Mouse (Mus musculus) retina, postnatal 1 day (tissue): ENCODE results near the gene 1700029P11Rik.

Experiments
- DNase-seq: peaks from one replicate; pipeline ENCODE4 v3.0.0-alpha.2; 2012

Gene 1700029P11Rik

DNA sequence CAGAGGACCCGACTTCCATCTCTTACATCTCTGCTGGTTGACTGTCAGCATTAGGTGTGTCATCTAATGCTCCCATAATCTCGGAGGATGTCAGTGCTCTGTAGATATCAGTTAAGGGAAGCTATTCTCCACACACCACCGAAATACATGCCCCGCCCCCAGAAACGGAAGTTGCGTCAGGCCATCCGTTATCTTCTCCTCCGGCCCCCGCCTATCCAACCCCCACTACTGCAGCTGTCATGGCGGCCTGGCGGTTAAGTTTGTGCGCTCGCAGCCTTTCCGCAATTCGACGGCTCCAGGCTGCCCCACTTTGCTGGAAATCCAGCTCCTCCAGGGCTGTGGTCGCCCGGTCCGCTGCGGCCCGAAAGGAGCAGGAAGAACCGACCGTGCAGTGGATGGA lies at the start of gene 1700029P11Rik:
TSS of gene 1700029P11Rik (plus strand) at position 220 of the 400 bp plus-strand sequence.
- no peak for DNase-seq

DNA sequence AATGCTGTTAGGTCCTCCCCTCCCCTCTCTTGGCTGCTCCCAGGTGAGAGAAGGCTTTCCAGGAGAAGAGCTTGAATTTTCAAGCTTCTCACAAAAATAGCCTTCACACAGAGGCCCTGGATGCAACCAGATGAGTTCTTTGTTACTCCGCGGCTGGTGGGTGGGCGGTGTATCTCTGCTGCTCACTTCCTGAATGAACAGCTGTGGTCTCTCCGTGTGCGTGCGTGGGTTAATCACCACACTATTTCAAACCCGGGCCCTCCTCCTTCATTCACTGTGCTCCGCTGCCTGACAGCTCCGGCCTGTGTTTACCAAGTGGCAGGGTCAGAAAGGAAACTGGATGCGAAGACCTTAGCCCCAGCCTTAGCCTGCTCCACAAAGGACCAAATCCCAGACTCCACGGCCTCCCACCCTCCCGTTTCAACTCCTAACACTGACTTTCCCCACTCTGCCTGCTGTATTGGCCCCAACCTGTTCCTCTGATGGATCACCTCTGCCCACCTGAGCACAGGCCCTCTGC lies 47.3 kb upstream of the 1700029P11Rik start:
- no peak for DNase-seq

DNA sequence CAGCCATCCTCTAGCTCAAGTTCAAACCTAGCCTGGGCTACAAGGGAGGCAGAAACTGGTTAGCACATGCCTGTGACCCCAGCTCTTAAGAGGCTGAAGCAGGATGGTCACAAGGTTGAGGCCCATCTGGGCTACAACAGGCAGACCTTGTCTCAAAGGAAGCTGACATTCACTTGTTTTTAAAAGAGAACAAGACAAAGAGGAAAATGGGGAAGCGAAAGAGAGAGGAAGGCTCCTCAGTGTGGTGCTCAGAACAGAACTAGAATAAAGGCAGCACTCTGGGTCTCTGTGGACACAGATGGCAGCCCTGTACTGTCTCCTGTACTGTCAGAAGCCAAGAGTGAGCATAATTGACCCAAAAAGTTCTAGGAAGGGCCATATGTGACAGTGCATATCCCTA lies 46.4 kb upstream of the 1700029P11Rik start:
- no peak for DNase-seq

DNA sequence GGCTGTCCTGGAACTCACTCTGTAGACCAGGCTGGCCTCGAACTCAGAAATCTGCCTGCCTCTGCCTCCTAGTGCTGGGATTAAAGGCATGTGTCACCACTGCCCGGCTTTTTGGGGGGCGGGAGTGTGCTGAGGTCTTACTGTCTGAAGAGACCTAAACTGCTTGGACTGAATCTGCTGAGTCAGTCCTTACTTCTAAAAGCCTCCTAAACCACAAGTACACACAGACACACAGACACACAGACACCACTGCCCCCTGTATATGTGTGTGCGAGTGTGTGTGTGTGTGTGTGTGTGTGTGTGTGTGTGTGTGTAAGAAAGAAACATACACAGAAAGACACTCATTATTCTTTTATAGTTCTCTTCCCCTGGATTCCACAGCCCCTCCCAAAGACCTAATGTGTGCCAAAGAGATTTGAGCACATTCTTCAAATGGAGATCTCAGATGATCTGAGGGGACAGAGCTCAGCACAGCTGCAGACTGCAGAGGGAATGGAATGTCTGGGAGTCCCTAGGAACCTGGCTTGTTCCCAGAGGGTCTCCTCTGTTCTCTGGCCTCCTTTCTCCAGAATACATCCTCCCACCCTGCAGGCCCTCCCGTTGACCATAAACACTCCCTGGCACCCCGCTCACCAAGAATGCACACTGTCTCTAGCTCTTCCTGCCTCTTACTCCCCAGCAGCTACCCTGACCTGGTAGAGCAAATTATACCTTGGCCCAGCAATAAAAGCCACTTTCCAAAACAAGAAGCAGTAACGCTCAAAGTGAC lies 44.3 kb upstream of the 1700029P11Rik start:
- DNase-seq = no peak

DNA sequence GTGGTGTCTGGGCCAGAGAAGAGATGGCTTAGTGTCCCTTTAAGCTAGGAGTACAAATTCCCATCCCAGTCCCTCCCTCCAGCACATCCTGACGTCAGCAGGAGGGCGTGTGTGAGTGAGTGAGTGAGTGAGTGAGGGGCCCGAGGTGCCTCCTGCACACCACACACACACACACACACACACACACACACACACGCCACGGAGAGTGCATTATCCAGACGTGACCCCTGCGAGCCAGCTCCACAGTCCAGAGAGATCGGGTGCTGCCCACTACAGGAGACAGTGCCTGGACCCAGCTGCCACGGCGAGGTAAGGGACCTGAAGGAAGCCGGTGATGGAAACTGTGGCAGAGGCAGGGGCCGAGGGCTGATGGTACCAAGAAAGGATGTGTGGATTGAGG lies 43.7 kb upstream of the 1700029P11Rik start, which contains the start of gene Csdc2:
TSS of gene Csdc2 (plus strand) at position 81 of the 400 bp plus-strand sequence.
- DNase-seq = peak; percentile 90

DNA sequence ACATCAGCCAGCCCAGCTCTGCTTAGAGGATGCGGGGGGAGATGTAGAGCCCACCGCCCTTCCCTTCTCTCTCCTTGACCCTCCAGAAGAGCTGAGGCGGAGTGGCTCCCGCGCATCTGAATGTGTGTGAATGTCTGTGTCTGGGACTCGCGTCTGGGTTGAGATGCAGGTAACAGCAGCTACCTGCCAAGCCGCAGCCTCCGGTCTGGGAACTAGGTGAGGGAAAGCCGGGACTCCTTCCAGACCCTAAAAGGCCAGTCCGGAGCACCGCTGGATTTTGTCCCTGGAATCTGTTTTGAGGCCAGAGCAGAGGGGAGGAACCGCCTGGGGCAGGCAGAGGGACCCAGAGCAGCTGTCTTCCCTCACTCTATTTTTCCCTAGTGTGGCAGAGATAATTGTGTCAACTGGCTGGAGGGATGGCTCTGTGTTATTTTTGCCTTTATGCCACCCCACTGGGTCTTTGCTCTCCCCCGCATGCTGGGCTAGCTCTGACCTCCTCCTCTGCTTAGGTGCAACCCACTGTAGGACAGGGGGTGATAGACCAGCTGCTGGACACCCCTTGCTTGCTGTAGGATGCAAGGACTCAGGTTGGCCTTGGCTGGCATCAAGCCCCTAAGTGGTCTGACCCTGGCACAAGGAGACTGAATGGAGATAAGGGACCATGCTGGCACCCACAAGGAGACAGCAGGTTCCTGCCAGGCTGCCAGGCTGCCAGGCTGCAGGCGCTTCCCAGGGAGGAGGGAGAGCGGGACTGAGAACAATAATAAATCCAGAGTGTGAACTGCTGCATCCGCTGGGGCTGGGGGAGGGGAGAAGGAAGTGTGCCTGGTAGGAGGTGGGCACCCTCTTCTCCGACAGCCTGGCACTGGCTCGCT lies 43.0 kb upstream of the 1700029P11Rik start:
- peak; percentile 69 for DNase-seq

DNA sequence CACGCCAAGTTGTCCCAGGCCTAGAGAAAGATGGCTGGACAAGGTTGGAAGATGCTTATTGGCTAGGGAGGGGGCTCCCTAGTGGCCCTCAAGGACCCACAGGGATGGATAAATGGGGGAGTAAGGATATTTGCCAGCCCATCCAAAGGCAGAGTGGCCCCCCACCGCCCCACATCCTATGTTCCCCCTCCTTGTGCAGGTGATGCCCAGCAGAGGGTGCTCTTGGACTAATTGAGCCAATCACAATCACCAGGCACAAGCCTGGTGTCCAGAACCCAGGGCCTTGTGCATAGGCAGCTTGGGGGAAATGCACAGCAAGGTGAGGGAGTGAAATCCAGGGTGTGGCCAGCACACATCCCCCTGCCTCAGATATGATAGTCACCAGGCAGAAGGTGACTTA lies 42.1 kb upstream of the 1700029P11Rik start:
- DNase-seq = peak; percentile 74

DNA sequence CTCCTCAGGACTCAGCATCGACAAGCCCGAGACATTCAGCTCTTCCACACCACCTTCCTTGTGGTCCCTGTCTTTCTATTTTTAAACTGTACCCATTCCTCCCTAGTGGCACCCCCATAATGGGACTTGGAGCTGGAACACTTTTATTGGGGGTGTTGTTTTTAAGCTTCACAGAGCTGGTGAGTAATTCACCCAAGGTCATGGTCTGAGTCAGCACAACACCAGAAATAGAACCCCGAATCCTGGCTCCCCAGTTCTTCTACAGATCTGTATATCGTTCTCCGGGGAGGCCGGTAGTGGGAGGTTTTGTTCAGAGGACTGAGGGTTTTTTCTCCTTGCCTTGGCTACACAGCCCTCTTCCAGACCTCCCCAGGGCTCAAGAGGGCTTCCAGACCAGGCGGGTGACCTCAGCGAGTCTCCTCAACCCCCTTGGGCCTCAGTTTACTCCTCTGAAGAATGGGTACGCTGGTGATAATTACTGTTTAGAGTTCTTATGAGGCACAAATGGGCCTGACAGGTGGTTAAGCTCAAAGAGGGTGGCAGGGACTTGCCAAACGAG lies 41.1 kb upstream of the 1700029P11Rik start:
- DNase-seq = no peak

DNA sequence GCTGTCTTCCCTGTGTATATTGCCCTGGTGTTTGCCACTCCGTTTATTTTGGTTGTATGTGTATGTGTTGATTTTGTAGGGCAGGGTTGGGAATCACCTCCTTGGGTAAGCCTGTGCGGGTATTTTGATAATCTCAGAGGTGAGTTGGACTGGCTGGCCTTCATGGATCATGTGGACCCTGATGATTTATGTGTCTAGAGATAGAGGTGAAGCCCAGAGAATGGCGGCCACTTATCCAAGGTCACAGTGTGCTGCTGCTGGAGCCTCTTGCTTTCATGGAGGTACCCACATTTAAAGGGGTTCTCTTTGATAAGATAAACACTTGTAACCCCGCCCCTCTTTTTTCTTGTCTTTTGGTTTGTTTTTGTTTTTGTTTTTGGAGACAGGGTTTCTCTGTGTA lies 40.6 kb upstream of the 1700029P11Rik start:
- DNase-seq = no peak

DNA sequence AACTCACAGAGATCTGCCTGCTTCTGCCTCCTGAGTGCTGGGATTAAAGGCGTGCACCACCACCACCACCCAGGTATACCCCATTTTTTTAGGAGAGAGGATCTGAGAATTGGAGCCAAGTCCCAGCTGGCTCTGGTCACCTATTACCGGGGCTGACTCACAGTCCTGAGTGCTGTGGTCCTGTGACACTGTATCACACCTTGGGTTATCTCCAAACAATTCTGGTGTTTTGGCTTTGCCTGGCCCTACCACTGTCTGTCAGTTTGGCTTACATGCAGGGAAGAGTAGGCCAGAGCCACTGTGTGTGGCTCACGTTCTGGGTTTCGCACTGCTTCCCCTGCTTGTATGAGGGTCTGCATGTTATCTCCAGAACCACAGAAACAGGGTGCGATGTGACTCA lies 40.1 kb upstream of the 1700029P11Rik start:
- no peak for DNase-seq

DNA sequence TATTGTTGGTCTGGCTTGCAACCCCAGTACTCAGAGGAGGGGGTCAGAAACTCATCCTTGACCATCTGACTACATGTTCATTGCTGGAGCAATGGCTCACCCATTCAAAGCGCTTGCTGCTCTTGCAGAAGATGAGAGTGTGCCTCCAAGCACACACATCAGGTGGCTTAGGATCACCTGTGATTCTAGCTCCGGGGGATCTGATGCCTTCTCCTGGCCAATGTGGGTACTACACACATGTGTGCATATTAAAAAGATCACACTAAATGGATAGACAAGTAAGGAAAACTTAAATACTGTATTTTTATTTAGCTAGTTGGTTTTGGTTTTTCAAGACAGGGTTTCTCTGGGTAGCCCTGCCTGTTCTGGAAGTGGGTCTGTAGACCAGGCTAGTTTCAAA lies 39.3 kb upstream of the 1700029P11Rik start:
- DNase-seq = no peak

DNA sequence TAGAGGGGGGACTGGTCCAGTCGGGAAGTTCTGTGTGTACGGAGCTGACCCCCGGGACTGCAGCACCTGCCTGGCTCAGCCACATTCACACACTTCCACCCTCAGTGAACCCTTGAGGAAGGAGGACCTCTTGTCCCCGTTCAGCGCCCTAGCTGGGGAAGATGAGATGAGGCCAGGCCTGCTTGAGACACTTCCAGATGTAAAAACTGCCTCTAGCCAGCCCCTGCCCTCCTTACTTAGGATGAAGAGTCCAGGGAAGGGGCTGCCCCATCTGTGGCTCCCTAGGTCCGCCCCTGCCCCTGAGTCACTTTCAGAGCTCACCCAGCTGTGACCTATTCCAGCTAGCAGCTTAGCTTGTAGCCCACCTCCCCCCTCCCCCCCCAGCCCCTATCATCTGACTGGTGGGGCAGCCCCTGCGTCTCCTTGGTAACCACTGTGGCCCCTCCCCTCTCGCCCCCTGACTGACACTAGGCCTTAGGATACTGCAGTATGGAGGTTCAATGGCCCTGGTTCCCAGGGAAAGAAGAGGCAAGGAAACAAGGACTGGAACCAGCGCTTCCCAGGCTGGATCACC lies 37.1 kb upstream of the 1700029P11Rik start:
- DNase-seq = peak; percentile 84

DNA sequence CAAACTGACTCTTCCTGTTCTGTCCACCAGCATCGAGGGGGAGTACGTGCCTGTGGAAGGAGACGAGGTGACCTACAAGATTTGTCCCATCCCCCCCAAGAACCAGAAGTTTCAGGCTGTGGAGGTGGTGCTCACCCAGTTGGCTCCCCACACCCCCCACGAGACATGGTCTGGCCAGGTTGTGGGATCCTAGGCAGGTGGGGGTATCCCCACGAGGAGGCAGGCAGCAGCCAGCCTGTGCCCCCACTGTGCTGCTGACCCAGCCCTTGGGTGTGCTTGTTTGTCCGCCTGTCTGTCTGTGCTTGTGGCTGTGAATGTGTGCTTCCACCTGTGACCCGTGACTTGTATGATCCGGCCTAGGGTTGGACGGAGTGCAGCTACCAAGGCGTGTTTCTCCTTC lies 31.3 kb upstream of the 1700029P11Rik start:
- no peak for DNase-seq

DNA sequence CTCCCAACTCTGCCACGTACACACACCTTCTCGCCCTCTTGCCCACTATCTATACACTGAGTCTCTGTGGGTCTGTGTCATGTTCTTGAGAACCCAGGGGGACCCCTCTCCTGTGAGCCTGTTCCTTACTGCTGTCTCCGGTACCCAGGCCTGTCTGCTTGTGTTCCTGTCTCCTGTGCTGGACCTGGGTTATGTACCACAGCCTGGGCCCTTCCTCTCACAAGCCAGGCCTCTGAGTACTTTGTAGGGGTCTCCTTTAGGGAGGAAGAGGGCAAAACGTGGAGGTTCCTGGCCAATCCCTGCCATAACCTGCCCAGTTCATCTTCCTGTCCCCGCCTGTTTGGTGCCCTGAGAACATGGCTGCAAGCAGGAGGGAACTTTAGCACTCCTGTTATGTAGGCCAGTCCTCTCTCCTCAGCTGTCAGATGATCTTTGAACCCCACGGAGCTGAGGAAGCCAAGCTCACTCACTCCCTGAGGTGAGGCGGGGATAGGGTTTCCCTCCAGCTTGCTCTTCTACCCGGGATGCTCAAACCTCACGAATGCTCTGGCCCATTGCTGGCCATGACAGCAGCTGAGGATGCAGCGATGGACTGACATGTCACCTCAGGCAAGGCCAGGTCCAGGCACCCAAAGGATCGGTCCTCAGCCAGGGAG lies 30.7 kb upstream of the 1700029P11Rik start:
- DNase-seq = no peak

DNA sequence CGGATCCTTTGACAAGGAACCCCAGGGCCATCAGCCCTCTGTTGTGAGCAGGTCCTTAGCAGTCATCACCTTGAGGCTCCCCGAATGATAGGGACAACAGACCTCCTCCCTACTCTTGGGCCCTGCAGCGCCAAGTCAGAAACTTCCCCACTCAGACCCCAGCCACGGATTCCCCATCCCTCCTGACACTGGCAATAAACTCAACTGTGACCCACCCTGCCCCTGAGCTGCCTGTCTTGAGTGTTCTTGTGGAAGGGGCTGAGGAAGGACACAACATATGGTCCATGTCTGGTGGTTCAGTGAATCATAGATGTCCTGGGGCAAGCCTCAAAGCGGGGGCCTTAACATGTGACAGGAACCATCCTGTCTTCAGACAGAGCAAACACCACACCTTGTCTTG lies 29.6 kb upstream of the 1700029P11Rik start:
- DNase-seq = no peak

DNA sequence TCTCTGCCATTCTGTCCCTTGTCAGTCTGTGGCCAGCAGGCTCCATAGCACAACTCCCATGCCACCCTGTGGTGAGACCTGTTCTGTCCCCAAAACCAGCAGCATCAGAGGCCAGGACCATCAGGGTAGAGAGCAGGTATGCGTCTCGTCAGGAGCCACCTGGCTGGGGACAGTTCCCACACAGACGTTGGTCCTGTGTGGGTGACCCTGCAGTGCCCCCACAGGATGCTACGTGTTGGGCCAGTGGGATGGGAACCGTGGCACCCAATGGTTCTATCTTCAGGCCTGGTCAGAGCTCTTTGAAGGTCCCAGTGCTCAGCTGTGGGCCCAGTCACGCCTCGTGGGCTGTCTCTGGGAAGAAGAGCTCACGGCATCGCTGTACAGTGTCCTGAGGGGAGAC lies 29.2 kb upstream of the 1700029P11Rik start:
- DNase-seq = no peak

DNA sequence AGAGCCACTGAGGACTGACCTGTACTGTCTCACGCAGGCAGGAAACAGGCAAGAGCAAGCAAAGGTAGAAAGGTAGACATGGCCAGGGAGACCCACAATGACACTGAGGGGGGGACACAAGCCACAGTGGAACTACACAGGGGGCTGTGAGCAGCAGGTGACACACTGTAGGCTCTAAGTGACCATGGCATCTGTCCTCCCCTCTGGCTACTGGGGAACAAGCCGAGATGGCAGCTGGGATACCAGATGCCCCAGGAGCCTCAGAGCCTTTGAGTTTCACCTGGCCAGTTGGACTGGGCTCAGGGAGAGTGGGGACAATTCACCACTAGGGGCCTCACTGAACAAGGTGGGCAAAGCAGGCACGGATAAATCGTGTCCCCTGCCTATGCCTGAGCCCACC lies 28.0 kb upstream of the 1700029P11Rik start:
- no peak for DNase-seq

DNA sequence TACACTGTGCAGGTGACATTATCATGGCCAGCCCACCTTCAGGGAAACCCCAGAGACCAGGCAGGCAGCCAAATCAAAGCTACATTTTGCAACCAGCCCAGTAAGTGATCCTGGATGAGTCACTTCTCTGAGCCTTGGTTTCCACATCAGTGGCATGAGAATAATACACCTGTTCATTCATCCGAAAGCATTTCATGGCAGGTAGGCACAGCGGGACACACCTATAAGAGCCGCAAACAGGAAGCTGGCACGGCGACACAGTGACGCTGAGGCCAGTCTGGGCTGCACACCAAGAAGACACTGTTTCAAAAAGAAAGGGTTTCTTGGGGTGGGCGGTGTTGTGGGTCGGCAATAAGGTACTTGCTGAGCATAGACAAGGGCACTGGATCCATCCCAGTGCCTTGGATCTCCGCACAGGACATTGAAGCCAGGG lies 26.2 kb upstream of the 1700029P11Rik start:
- no peak for DNase-seq

DNA sequence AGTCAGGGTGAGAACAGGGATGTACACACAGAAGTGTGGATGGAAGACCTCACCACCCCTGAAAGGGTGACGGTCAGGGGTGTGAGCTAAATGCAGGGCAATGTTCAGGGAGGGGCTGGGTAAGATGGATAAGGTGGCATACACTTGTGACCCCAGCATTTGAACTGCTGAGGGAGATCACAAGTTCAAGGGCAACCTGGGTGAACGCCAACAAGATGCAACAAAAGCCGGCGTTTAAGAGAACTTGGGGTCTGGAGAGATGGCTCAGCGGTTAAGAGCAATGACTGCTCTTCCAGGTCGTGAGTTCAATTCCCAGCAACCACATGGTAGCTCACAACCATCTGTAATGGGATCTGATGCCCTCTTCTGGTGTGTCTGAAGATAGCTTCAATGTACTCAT lies 25.6 kb upstream of the 1700029P11Rik start:
- no peak for DNase-seq

DNA sequence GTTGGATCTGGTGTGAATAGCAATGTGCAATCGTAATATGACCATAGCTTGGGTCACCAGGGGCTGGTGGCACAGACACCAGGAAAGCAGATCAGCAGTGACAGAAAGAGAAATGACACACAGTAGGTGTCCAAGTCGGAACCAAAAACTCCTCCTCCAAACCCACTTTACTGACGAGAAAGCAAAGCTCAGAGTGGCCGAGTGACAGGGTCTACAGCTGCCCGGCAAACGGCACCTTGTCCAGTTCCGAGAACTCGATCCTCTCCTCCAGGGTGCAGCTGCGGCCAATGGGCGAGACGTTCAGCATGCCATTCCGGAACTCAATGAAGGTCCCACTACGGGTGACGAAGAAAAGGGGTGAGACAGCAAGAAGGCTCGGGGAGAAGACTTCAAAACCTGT lies 24.9 kb upstream of the 1700029P11Rik start:
- DNase-seq = no peak

DNA sequence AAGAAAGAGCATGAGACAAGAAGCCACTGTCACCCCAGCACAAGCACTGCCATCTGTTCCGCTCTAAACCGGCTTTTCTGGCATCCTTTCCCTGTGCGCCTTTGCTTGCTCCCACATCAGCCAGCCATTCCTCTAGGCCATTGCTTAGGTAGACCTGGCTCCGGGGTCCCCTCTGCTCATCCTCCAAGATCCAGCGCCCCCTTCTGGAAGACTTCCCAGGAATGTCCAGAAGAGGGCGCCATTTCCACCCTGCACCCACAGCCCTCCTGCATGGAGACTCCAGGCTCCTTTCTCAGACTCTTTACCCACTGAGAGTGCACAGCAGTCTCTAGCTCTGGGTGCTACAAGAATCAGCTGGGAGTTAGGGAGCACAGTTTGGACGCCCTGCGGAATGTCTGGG lies 23.9 kb upstream of the 1700029P11Rik start:
- DNase-seq = peak; percentile 81

DNA sequence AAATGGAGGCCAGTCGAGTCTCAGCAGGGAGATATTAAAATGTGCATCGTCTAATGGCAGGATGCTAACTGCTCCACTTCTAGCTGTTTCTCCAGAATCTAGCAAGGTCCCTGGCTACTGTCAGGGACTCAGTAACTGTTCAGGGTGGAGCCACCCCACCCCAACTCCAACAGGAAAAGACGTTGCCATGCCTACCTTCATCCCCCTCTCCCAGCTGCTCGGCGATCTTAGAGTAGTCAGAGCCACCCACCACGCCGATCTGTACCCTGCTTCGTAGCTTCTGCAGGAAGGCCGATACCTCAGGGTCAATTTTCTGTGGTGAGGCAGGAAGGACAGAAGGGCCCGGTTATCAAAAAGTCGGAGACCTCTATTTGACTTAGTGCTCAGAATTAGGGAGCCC lies 22.7 kb upstream of the 1700029P11Rik start:
- DNase-seq = no peak

DNA sequence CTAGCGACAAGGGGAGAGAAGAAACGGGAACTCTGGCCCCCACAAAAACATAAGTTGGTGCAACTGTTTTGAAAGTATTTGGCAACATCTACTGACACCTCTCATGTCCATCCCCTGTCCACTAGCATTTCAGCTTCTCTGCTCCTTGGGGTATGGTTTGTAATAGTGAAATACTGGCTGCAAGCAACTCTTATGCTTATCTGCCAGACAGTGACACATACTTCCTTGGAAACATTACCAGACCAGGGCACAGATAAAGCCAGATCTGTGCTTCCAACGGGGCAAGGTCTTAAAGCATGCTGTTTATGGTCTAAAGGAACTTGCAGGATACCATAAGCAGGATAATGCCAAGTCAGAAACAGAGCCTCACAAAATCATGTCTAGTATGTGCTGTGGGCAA lies 21.4 kb upstream of the 1700029P11Rik start:
- no peak for DNase-seq
